ENCODE assay signal across 23 mouse cellular contexts in the genomic region with DNA sequence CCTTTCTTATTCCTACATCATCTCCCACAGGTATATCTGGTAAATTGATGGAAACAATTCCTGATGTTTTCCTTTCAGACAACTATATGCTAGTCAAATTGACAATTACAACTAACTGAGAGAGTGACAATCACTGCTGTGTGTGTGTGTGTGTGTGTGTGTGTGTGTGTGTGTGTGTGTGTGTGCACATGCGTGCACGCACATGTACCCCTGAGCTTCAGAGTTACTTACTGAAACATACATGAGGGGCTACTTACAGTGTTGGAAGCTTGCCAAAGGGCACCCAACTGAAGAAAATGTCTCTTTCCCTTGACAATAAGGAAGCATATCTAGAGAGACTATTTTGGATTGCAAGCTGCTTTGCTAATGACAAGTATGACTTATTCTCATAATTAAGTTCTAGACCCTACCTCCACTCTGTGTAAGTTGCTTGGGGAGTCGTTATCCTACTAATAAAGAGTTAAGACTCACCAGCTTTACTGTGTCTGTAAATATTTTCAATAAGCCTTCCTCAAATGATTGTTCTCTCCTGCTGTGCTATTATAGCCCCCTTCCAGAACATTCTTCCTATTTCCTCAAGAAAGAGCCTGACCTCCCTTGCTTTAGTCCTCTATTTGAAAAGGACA.
"Had no signal": no experiment of that assay in that cellular context is flagged by ENCODE, and none has a peak within 500 bp of the region (broad histone marks: within the 10 kb centered on the region; RNA-seq: fewer than 3 reads in every experiment).

No protein-coding gene starts in this region.

- H3K4me1 ChIP-seq: hindbrain, embryonic 10.5 days; hindbrain, embryonic 12.5 days; intestine, embryonic 15.5 days; limb, embryonic 13.5 days; limb, embryonic 15.5 days; liver, embryonic 12.5 days had no signal

- H3K4me2 ChIP-seq: heart, embryonic 11.5 days; hindbrain, embryonic 12.5 days; hindbrain, embryonic 14.5 days; intestine, embryonic 15.5 days; kidney, embryonic 15.5 days; limb, embryonic 13.5 days; limb, embryonic 15.5 days; liver, embryonic 12.5 days had no signal

- ATAC-seq: forebrain, postnatal 0 days; hindbrain, embryonic 16.5 days; inflammation-experienced regulatory T-cells, adult 6 months; intestine, embryonic 15.5 days; intestine, postnatal 0 days; liver, embryonic 12.5 days had no signal

- H3K36me3 ChIP-seq: hindbrain, embryonic 10.5 days; hindbrain, embryonic 12.5 days; intestine, embryonic 15.5 days; kidney, embryonic 15.5 days; limb, embryonic 13.5 days; limb, embryonic 15.5 days; liver, embryonic 12.5 days had no signal

- DNase-seq: forebrain, postnatal 0 days; gastrocnemius, postnatal 14 days; gastrocnemius, postnatal 36 days; heart, adult 11 months; heart, adult 2 months; heart, postnatal 10 days; heart, postnatal 4 days; kidney, postnatal 14 days; kidney, postnatal 4 days; left cerebral cortex, postnatal 4 days had no signal

- H3K9ac ChIP-seq: forebrain, postnatal 0 days; hindbrain, embryonic 12.5 days; hindbrain, embryonic 14.5 days; intestine, embryonic 15.5 days; kidney, embryonic 15.5 days; limb, embryonic 13.5 days; limb, embryonic 15.5 days; liver, embryonic 12.5 days had no signal

- H3K27ac ChIP-seq: heart, adult 2 months; hindbrain, embryonic 10.5 days; hindbrain, embryonic 12.5 days; hindbrain, embryonic 14.5 days; intestine, embryonic 15.5 days; kidney, embryonic 15.5 days; layer of hippocampus, adult 2 months; limb, embryonic 13.5 days; limb, embryonic 15.5 days; liver, embryonic 12.5 days had no signal

- H3K27me3 ChIP-seq: hindbrain, embryonic 12.5 days; intestine, embryonic 15.5 days; kidney, embryonic 15.5 days; limb, embryonic 13.5 days; limb, embryonic 15.5 days; liver, embryonic 12.5 days had no signal

- H3K9me3 ChIP-seq: hindbrain, embryonic 10.5 days; hindbrain, embryonic 12.5 days; intestine, embryonic 15.5 days; kidney, embryonic 15.5 days; limb, embryonic 13.5 days; limb, embryonic 15.5 days; liver, embryonic 12.5 days had no signal

- H3K4me3 ChIP-seq: heart, adult 2 months; hindbrain, embryonic 10.5 days; hindbrain, embryonic 12.5 days; intestine, embryonic 15.5 days; kidney, embryonic 15.5 days; layer of hippocampus, adult 2 months; limb, embryonic 13.5 days; limb, embryonic 15.5 days; liver, embryonic 12.5 days had no signal
